Mouse (Mus musculus) cerebellum, adult 2 months (tissue): ENCODE results near the gene Plbd1. TPM values are rescaled to one million over a fixed set of nuclear protein-coding genes. Genes with fewer than 3 reads are reported as not detected.

Source experiments
- DNase-seq, 2 experiments: peaks; one replicate each; pipeline ENCODE4 v3.0.0; 2021
- H3K27ac ChIP-seq: fragments of 200-500 bp; 2 replicates; pipeline ENCODE4 v1.5.1; 2012; ENCODE audit warnings: low read length, control low read depth, inconsistent platforms; ENCODE audit not compliant: insufficient read depth
- H3K27me3 ChIP-seq: fragments of 200-500 bp; 2 replicates; pipeline ENCODE4 v1.6.1; 2012; ENCODE audit warnings: inconsistent platforms, mild to moderate bottlenecking, low read length, moderate library complexity; ENCODE audit not compliant: control insufficient read depth, insufficient read depth
- H3K4me1 ChIP-seq: fragments of 200-500 bp; 2 replicates; pipeline ENCODE4 v1.6.1; 2011; ENCODE audit warnings: low read length; ENCODE audit not compliant: control insufficient read depth, insufficient read depth
- H3K4me3 ChIP-seq: fragments of 200-500 bp; replicated peaks from 2 replicates; pipeline ENCODE3; 2011; ENCODE audit warnings: mild to moderate bottlenecking, low read depth, low read length, control low read depth; ENCODE audit not compliant: insufficient read depth
- CTCF ChIP-seq: fragments of 200-500 bp; IDR thresholded peaks from 2 replicates; pipeline ENCODE4 v1.5.1; 2011; ENCODE audit warnings: low read depth, mild to moderate bottlenecking, control low read depth, low read length, moderate library complexity, borderline replicate concordance; ENCODE audit not compliant: insufficient read depth
- POLR2A ChIP-seq: fragments of 200-500 bp; IDR thresholded peaks from 2 replicates; pipeline ENCODE4 v1.6.1; 2011; ENCODE audit warnings: low read length, control low read depth, borderline replicate concordance; ENCODE audit not compliant: insufficient read depth
- WGBS: fragments of 180-500 bp; shearing (Covaris S2); methylation state at CpG from one replicate; pipeline ENCODE4 v1.1.7; 2018; 5-methylcytosine and 5-hydroxymethylcytosine counted together
- polyA plus RNA-seq: library from polyadenylated mRNA; depleted of rRNA; stranded (reverse); fragments of >200 nt; gene quantifications from 2 replicates; pipeline ENCODE4 v1.2.3, GENCODE M21; 2012; rRNA removed

Gene Plbd1
- polyA plus RNA-seq: 0.11 and 0.15 TPM in 2 replicates

DNA sequence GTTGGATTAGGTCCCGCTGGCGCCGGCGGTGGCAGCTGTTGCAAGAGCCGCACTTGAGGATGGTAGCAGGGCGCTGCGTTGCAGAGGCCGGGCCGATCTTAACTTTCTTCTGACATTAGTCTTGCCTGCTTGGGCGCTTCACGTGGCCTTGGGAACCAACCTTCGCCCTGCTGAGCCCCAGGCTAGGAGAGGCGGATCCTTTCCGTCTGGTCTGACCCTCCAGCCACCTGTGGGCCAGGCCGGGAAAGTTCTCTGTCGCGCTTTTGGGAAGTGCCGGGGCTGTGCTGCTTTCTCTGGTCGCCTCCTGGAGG, at the start of gene Plbd1:
TSS of gene Plbd1 (minus strand) at position 223 of the 311 bp plus-strand sequence.
- H3K4me1 ChIP-seq: no peaks in the 10 kb centered on the region
- TF ChIP-seq POLR2A (no peak), CTCF (no peak)
- no peak within 1 kb of the TSS for H3K27ac ChIP-seq
- no peak within 1 kb of the TSS for H3K4me3 ChIP-seq
- H3K27me3 ChIP-seq: peaks cover 1% of the 10 kb centered on the region; the same call in 1 of the 2 replicates
- DNase-seq: peak in 1 of 2 experiments; percentile 9
- WGBS: 2% methylated on average over 19 of the region's 19 CpGs

DNA sequence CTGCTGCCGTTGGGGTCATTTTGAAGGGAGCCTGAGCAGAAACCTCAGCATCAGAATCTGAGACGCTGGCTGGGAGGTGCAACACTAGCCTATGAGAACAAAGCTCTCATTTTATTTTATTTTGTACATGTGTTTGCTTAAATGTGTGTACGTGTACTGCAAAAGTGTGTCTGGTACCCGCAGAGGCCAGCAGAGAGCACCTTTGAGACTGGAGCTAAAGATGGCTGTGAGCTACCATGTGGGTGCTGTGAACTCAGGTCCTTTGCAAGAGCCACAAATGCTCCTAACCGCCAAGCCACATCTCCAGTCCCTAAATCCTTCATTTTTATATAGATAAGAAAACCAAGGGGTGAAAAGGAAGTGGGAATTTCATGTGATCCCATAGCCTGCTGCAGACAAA, 48.7 kb upstream of the Plbd1 start:
- WGBS: 85% methylated on average over 5 of the region's 5 CpGs
- Histone ChIP-seq H3K27ac (no peak overlapping the region), H3K4me1 (no peaks in the 10 kb centered on the region), H3K4me3 (no peak overlapping the region), H3K27me3 (no peaks in the 10 kb centered on the region)
- no peak for DNase-seq
- TF ChIP-seq CTCF: no peak
- TF ChIP-seq POLR2A: no peak

DNA sequence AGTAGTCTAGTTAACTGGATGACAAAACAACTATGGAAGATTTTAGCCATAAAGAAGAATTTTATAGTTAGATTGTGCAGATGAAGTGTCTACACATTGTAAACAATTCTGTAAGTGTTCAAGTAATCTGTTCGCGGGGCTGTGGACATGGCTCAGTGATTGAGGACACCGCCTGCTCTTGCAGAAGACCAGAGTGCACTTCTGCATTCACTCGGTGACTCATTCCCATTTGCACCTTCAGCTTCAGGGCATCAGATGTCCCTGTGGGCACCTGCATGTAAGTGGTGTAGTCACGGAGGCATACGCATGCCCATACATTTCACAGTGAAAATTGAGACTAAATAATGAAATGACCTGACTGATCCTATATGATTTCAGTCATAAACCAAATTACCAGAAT, 46.9 kb upstream of the Plbd1 start:
- Histone ChIP-seq H3K27me3 (no peaks in the 10 kb centered on the region), H3K4me3 (no peak overlapping the region), H3K4me1 (no peaks in the 10 kb centered on the region), H3K27ac (no peak overlapping the region)
- no peak for DNase-seq
- WGBS: 96% methylated on average over 6 of the region's 6 CpGs
- TF ChIP-seq POLR2A (no peak), CTCF (no peak)

DNA sequence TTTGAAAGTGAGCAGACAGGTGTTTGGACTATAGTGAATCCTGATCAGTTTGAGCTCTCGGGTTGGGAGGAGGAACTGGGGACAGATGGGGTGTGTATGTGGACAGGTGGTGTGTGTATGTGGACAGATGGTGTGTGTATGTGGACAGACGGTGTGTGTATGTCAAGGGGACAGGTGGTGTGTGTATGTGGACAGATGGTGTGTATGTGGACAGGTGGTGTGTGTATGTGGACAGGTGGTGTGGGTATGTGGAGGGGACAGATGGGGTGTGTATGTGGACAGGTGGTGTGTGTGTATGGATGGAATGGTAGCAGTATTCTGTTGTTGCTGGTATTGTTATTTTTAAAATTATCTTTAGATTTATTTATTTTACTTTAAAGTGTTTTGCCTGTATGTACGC, 40.1 kb upstream of the Plbd1 start:
- DNase-seq: no peak
- 81% methylated on average over 3 of the region's 3 CpGs for WGBS
- no peak for TF ChIP-seq CTCF
- TF ChIP-seq POLR2A: no peak

DNA sequence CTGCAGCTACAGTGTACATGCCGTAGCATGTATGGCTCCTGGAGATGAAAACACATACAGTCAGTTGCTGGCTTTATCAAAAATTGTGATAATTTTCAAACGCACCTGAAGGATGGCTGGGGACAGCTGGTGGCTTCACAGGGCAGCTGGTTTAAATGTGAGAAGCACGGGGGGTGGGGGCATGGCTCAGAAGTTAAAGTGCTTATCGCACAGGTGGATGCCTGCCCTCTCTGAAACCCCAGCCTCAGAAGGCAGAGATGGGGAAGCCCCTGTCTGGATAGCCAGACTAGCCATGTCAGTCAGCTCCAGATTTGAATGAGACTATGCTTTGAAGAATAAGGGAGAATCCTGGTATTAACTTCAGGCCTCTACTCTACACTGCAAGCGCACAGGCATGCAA, 39.5 kb upstream of the Plbd1 start:
- 94% methylated on average over 5 of the region's 5 CpGs for WGBS

More for the DNA sequence above, 40.1 kb upstream of the Plbd1 start:
- Histone ChIP-seq H3K27ac (no peak overlapping the region), H3K4me1 (no peaks in the 10 kb centered on the region), H3K4me3 (no peak overlapping the region), H3K27me3 (no peaks in the 10 kb centered on the region)

DNA sequence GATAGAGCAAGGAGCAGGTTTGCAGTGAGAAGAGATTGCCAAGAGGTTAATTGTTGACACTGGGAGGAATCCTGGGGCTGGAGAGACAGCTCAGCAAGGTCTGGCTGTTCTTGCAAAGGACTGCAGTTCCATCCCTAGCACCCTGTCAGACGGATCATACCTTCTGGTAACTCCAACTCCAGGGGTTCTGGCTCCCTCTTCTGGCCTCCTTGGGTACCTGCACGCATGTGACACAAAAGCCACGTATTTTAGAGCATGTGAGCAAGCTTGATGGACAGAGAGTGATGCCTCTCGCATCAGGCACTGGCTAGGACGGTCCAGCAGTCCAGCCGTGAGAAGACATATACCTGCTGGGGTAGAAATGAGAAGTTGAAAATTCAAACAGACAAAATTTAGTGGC, 29.6 kb upstream of the Plbd1 start:
- DNase-seq: no peak
- 87% methylated on average over 6 of the region's 6 CpGs for WGBS
- H3K4me1 ChIP-seq: no peaks in the 10 kb centered on the region
- H3K27ac ChIP-seq: no peak overlapping the region
- no peak for TF ChIP-seq CTCF
- no peak for TF ChIP-seq POLR2A
- H3K4me3 ChIP-seq: no peak overlapping the region
- H3K27me3 ChIP-seq: no peaks in the 10 kb centered on the region

More for the DNA sequence above, 39.5 kb upstream of the Plbd1 start:
- Histone ChIP-seq H3K4me3 (no peak overlapping the region), H3K27ac (no peak overlapping the region), H3K27me3 (no peaks in the 10 kb centered on the region), H3K4me1 (no peaks in the 10 kb centered on the region)
- no peak for TF ChIP-seq POLR2A
- no peak for TF ChIP-seq CTCF
- DNase-seq: no peak

DNA sequence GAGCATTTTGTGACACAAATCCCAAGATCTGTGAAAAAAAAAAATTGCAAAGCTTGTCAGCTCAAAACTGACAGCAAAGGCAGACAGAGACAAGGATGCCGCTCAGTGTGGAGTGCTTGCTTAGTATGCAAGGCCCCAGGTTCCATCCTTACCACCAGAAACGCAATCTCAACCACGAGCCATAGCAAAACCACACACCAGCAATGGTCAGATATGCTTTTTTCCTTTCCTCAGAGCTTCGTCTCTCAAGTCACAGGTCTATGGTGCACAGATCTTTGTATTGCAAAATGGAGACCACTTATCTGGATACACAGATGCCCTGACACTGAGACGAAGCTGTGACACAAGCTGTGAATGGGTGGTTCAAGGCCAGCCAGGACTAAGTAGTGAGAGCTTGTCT, 28.8 kb upstream of the Plbd1 start:
- H3K4me3 ChIP-seq: no peak overlapping the region
- no peaks in the 10 kb centered on the region for H3K27me3 ChIP-seq
- no peak overlapping the region for H3K27ac ChIP-seq
- no peak for TF ChIP-seq POLR2A
- no peak for TF ChIP-seq CTCF
- no peak for DNase-seq
- no peaks in the 10 kb centered on the region for H3K4me1 ChIP-seq
- 88% methylated on average over 5 of the region's 5 CpGs for WGBS

DNA sequence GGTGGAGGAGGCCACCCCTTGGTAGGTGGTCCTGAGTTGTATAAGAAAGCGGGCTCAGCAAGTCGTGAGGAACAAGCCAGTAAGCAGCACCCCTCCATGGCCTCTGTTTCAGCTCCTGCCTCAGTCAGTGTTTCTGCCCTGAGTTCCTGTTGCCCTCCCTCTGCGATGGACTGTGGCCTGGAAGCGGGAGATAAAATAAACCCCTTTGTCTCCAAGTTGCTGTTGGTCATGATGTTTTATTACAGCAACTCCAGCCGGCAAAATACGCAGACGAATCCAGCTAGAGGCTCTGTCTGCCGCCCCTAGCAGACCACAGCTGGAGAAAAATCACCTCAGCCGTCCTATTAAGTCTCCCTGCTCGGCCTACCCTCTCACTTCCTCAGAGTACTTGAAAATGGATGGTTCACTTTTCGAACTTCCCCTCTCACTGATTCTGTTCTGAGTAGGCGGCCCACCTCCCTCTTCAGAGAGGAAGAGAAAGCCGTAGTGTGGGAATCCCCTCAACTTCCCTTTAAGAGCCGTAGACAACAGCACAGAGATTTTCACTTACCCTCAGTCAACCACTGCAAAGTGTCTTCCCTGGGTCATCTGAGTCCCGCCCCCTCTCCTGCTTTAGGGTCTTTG, 28.2 kb upstream of the Plbd1 start:
- 85% methylated on average over 15 of the region's 15 CpGs for WGBS
- Histone ChIP-seq H3K4me3 (no peak overlapping the region), H3K27me3 (no peaks in the 10 kb centered on the region), H3K27ac (no peak overlapping the region), H3K4me1 (no peaks in the 10 kb centered on the region)
- no peak for TF ChIP-seq CTCF
- no peak for TF ChIP-seq POLR2A
- DNase-seq: no peak

DNA sequence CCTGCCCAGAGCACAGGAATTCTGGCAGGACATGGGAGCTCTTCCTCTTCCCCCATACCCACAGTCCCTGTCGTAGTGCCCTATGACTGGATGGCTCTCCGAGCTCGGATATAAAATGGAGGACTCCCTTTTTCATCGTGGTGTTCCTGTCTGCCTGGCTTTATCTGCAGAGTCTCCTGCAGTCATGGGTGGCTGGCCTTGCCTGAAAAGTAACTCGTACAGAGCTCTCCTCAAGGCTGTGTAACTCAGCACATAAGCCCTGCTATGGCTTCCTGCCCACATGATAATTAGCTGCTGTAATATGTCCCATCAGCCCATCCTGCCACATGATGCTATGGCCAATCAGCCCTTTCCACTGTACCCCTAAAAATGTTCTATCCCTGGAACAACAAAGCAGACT, 23.7 kb upstream of the Plbd1 start:
- Histone ChIP-seq H3K4me1 (no peaks in the 10 kb centered on the region), H3K4me3 (no peak overlapping the region), H3K27me3 (no peaks in the 10 kb centered on the region), H3K27ac (no peak overlapping the region)
- DNase-seq: no peak
- no peak for TF ChIP-seq POLR2A
- no peak for TF ChIP-seq CTCF
- WGBS: 55% methylated on average over 5 of the region's 5 CpGs
